Mouse (Mus musculus) heart, embryonic 10.5 days (tissue): ENCODE data around the gene 4931406C07Rik. TPM values are rescaled to one million over a fixed set of nuclear protein-coding genes. Genes with fewer than 3 reads are reported as not detected.

Source experiments
- DNase-seq: peaks from one replicate; pipeline ENCODE4 v3.0.0-alpha.2; 2017; ENCODE audit warnings: low spot score
- H3K27ac ChIP-seq: fragments of 300-500 bp; sonication (generic); 2 replicates; pipeline ENCODE4 v1.5.1; 2016; ENCODE audit warnings: mild to moderate bottlenecking
- H3K27me3 ChIP-seq: fragments of 300-500 bp; sonication (generic); 2 replicates; pipeline ENCODE4 v1.6.1; 2016; ENCODE audit warnings: mild to moderate bottlenecking; ENCODE audit not compliant: poor library complexity, insufficient read depth, severe bottlenecking
- H3K36me3 ChIP-seq: fragments of 300-500 bp; sonication (generic); 2 replicates; pipeline ENCODE4 v1.6.1; 2016; ENCODE audit warnings: mild to moderate bottlenecking, moderate library complexity
- H3K4me1 ChIP-seq: fragments of 300-500 bp; sonication (generic); 2 replicates; pipeline ENCODE4 v1.6.1; 2016; ENCODE audit warnings: mild to moderate bottlenecking
- H3K4me3 ChIP-seq: fragments of 300-500 bp; sonication (generic); 2 replicates; pipeline ENCODE4 v1.5.1; 2016; ENCODE audit warnings: mild to moderate bottlenecking, moderate library complexity
- H3K9me3 ChIP-seq: fragments of 300-500 bp; sonication (generic); 2 replicates; pipeline ENCODE4 v1.6.1; 2016; ENCODE audit warnings: mild to moderate bottlenecking, moderate library complexity
- whole genome bisulfite sequencing: fragments of 180-500 bp; shearing (Covaris S2); methylation state at CpG from one replicate; pipeline ENCODE4 v1.1.7; 2016; 5-methylcytosine and 5-hydroxymethylcytosine counted together
- polyA plus RNA-seq: library from polyadenylated mRNA; unstranded; fragments of >200 nt; fragmentation: Nextera tagmentation; extraction: Ambion mirVana; gene quantifications from 2 replicates; pipeline ENCODE4 v1.2.1, GENCODE M21; 2016

Gene 4931406C07Rik
- polyA plus RNA-seq, 1 experiment from 2014 or later, result 5.9 TPM

DNA sequence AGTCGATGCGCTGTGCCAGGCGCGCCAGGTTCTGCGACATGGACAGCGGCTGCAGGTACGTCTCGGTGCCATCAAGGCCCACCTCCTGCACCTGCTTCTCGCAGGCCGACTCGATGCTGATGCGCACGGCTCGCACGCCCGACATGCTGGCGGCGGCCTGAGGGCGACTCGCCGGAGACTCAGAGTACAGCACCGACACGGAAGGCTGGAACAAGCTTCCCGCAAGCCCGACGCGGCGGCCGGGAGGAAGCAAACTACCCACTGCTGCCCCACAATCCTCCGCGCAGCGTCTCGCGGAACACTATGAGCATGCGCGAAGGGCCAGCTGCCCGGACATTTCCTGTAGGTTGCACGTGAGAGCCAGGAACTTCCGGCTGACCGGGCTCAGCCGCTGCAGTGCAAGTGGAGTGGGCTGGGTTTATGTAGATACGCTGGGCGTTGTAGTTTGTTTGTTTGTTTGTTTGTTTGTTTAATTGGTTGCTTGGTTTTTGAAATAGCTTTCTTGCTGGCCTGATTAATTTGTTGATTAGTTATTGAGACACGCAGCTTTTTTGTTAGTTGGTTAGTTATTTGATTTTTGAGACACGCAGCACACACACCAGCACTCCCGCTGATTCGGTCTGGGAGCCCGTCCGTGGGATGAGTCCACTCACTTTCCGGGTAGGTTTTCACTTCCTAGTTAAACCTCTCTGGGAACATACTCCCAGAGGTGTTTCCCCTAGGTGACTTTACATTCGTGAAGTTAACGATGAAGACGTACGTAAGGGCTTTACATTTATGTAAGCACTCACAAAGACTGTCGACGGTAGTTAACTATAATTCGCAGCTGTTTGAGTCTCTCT, 26.4 kb downstream of the 4931406C07Rik start, which contains the start of gene Med17:
TSS of gene Med17 (minus strand) at position 283 of the 842 bp plus-strand sequence.
- peak; percentile 97 for DNase-seq
- peak within 1 kb of the TSS; percentile 94 for H3K27ac ChIP-seq
- no peaks in the 10 kb centered on the region for H3K27me3 ChIP-seq
- peak within 1 kb of the TSS; percentile 99 for H3K4me3 ChIP-seq
- H3K9me3 ChIP-seq, result no peaks in the 10 kb centered on the region
- WGBS, result 2% methylated on average over 57 of the region's 57 CpGs
- H3K4me1 ChIP-seq, result peaks cover 16% of the 10 kb centered on the region
- H3K36me3 ChIP-seq, result peaks cover 24% of the 10 kb centered on the region

DNA sequence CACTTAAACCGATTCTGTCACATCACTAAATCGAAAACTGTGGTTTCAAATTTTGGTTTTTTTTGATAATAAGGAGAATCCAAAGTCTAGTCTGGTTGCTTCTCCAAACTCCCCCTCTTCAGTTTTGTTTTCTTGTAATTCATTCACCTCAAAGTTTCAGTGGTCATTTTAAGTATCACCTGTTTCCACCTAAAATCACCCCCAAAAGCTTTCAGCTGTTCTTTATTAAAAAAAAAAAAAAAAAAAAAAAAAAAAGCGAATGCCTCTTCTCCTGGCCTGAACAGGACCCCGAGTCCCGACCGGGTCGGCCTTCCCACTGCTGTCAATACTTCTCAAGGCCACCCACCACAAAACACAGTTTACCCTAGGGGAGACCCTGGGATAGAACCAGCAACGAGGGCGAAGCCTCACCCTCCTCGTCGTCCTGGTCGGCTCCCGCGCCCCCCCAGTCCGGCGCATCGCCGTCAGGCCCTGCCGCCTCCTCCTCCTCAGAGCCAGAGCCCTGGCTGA, 27.1 kb downstream of the 4931406C07Rik start:
- peak overlapping the region; percentile 99 for H3K4me3 ChIP-seq
- DNase-seq, result no peak
- H3K27me3 ChIP-seq, result no peaks in the 10 kb centered on the region
- 11% methylated on average over 19 of the region's 19 CpGs for WGBS
- peaks cover 31% of the 10 kb centered on the region for H3K36me3 ChIP-seq
- H3K4me1 ChIP-seq, result peaks cover 16% of the 10 kb centered on the region
- H3K9me3 ChIP-seq, result no peaks in the 10 kb centered on the region
- H3K27ac ChIP-seq, result peak overlapping the region; percentile 94

DNA sequence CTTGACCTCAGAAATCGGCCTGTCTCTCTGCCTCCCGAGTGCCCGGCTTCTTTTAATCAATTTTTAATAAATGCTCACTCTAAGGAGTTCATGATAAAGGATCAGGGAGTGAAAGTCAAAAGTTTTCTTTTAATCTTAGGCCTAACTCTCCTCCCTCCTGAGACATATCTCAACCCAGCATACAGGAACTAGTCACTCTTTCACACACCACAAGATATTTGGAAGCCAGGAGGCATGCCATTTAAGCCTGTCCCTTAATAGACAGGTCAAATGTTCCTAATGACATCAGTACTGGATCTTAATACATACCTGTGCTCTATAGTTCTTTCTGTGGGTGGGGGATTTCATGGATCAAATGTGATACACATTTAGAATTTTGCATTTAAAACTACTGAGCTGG, 27.9 kb downstream of the 4931406C07Rik start:
- 96% methylated on average over 3 of the region's 3 CpGs for WGBS
- Histone ChIP-seq H3K9me3 (no peaks in the 10 kb centered on the region), H3K27ac (no peak overlapping the region), H3K4me3 (no peak overlapping the region), H3K36me3 (peaks cover 40% of the 10 kb centered on the region), H3K27me3 (no peaks in the 10 kb centered on the region), H3K4me1 (peaks cover 16% of the 10 kb centered on the region)
- DNase-seq, result no peak

DNA sequence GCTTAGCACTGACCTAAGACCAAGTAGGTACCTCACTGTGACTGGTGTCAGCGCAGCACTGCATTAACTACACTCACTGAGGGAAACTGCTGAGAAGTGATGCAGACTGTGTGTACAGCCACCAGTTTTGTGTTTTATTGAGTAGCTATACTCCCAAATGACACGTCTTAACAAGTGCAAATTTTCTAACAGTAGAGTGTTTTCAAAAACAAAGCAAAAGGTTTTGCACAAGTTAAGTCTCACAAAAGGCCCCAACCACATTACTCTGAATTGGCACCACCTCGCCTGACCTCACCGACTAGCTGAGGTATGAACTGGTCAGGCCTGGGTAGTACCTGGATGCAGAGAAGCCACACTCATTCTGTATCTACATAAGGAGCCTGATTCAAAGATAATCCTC, 29.4 kb downstream of the 4931406C07Rik start:
- no peaks in the 10 kb centered on the region for H3K9me3 ChIP-seq
- no peak overlapping the region for H3K4me3 ChIP-seq
- H3K4me1 ChIP-seq, result peaks cover 16% of the 10 kb centered on the region
- 90% methylated on average over 4 of the region's 4 CpGs for WGBS
- H3K27me3 ChIP-seq, result no peaks in the 10 kb centered on the region
- peaks cover 55% of the 10 kb centered on the region for H3K36me3 ChIP-seq
- H3K27ac ChIP-seq, result no peak overlapping the region
- no peak for DNase-seq

DNA sequence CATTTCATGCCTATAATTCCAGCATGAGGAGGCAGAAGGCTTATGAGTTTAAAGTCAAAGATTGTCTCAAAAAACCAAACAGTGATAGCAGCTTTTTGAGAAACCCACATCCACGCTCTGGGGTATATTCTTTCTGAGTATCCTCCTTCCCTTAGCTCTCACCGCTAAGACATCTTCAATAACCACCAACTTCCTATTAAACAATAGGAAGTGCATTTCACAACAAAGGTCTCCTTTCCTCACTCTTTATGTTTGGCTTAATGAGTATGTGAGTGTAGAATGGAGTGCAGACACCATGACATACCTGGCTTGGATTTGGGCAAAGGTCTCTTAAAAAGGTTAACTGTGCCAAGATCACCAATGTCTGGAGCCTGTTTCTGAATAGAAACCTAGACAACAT, 32.3 kb downstream of the 4931406C07Rik start:
- Histone ChIP-seq H3K27me3 (no peaks in the 10 kb centered on the region), H3K9me3 (no peaks in the 10 kb centered on the region), H3K36me3 (peaks cover 82% of the 10 kb centered on the region), H3K4me1 (0 out of 2 replicates have a peak, but pooled peaks cover 8% of the 10 kb centered on the region), H3K4me3 (no peak overlapping the region), H3K27ac (no peak overlapping the region)
- 96% methylated on average over 2 of the region's 2 CpGs for WGBS
- no peak for DNase-seq

DNA sequence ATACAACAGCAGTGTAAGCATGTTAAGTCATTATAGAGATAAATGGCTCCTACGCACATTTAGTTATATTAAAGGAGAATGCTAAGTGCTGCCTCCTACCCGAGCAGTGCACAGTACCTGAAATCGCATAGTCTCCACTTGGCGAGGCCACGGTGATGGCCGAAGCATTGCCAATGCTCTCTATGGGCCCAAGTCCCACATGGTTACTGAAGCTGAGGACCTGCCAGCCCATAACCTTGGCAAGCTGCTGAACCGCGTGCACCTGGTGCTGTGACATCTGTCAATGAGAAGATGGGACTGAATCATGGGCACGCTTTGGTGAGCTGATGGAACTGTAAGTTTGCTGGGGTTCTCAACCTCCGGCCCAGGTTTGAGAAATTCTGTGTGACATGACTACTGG, 42.8 kb downstream of the 4931406C07Rik start:
- H3K36me3 ChIP-seq, result peaks cover 84% of the 10 kb centered on the region
- no peaks in the 10 kb centered on the region for H3K4me1 ChIP-seq
- no peak for DNase-seq
- no peaks in the 10 kb centered on the region for H3K9me3 ChIP-seq
- WGBS, result 94% methylated on average over 10 of the region's 10 CpGs
- H3K4me3 ChIP-seq, result no peak overlapping the region
- H3K27ac ChIP-seq, result no peak overlapping the region
- H3K27me3 ChIP-seq, result no peaks in the 10 kb centered on the region

DNA sequence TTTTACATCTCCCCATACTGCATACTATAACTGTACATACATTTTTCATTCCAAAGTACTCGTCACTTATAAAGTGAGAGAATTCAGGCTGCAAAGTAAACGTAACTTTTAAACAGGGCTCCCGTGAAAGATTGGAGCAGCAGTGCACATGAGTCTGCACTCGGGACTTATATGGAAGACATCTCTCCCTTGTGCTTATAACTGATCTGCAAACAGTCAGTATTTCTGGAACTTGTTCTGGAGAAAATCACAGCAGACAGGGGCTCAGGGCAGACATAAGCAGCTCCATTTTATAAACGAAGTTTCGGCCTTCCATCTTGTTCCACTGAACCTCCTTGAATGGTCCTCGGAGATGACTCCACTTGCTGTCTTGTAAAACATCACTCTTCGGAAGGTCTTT, 44.3 kb downstream of the 4931406C07Rik start:
- H3K27me3 ChIP-seq, result no peaks in the 10 kb centered on the region
- H3K36me3 ChIP-seq, result peaks cover 69% of the 10 kb centered on the region
- H3K4me1 ChIP-seq, result no peaks in the 10 kb centered on the region
- DNase-seq, result no peak
- no peak overlapping the region for H3K4me3 ChIP-seq
- 93% methylated on average over 8 of the region's 8 CpGs for WGBS
- no peak overlapping the region for H3K27ac ChIP-seq
- no peaks in the 10 kb centered on the region for H3K9me3 ChIP-seq

DNA sequence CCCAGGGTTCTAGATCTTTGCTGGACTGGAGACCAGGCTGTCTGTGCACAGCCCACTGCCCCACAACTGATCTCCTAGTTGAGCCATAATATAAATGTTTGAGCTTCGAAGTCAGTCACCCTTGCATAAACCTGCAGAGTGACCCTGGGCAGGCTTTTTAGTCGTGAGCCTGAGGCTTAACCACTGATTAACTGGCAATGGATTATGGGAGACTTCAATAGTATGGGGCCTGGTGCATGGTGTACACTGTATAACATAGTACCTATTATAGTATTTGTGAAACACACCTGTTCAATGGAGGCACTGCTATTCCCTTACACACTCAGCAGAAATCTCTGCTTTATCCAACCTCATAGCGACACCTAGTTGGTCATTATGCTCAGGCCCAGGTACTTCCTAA, 50.0 kb downstream of the 4931406C07Rik start:
- WGBS, result 73% methylated on average over 3 of the region's 3 CpGs

DNA sequence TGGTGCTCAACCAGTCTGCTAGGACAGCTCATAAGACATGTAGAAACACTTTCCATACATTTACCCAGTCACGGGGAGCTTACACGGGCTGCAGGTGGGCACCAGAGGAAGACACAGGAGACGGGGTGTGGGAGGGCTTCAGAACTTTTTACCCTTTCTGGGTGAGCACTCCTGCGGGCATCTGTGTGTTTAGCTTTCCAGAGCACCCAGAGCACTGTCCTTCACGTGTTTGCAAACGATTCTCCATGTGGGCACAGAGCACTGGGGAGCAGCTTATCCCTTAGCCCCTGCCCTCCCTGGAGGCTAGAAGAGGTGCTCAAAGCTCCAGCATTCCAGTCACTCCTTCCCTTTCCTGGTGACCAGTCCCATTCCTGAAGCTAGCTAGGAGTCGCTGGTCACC, 51.7 kb downstream of the 4931406C07Rik start:
- Histone ChIP-seq H3K4me3 (no peak overlapping the region), H3K9me3 (no peaks in the 10 kb centered on the region), H3K4me1 (0 out of 2 replicates have a peak, but pooled peaks cover 4% of the 10 kb centered on the region), H3K27ac (no peak overlapping the region), H3K27me3 (no peaks in the 10 kb centered on the region), H3K36me3 (no peaks in the 10 kb centered on the region)
- no peak for DNase-seq
- 79% methylated on average over 7 of the region's 7 CpGs for WGBS

More for the DNA sequence above, 50.0 kb downstream of the 4931406C07Rik start:
- no peak for DNase-seq
- Histone ChIP-seq H3K27me3 (no peaks in the 10 kb centered on the region), H3K36me3 (peaks cover 14% of the 10 kb centered on the region), H3K27ac (no peak overlapping the region), H3K4me3 (no peak overlapping the region), H3K4me1 (no peaks in the 10 kb centered on the region), H3K9me3 (no peaks in the 10 kb centered on the region)

DNA sequence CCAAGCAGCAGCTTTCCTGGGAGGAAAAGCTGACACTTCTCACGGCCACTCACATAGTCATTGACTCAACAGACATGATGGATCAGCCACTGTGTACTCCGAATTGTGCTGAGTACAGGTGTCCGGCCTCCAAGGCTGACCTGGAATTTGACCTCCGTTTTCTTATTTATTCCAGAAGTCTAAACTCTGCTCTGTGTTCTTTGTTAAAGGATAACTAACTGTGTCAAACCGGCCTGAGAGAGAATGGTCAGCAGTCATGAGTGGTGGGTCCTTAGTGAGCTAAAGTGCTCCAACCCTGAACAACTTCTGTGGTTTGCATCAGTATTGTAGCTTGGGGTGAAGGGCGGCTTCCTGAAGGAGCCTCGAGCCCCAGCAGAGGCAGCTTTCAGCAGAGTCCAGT, 54.1 kb downstream of the 4931406C07Rik start:
- Histone ChIP-seq H3K9me3 (no peaks in the 10 kb centered on the region), H3K27me3 (no peaks in the 10 kb centered on the region), H3K4me1 (0 out of 2 replicates have a peak, but pooled peaks cover 4% of the 10 kb centered on the region), H3K36me3 (no peaks in the 10 kb centered on the region), H3K4me3 (no peak overlapping the region), H3K27ac (no peak overlapping the region)
- DNase-seq, result no peak
- 78% methylated on average over 7 of the region's 7 CpGs for WGBS

DNA sequence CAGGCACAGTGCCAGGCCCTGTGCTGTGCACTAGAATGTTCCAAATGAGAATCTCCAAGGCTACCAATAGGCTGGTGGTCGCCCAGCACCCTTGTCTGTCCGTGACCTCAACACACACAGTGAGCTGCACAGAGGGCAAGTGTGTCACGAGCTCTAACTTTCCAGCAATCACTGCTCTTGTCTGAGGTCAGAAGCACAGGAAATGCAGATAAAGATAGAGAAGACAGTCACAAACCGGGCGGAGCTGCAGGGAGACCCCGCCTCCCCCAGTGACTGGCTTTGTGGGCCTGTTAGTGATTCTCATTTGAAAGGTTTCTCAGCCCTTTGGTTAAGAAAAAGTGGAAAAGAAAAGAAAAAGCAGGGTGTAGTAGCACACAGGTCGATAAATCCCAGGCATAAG, 55.9 kb downstream of the 4931406C07Rik start:
- WGBS, result 64% methylated on average over 7 of the region's 7 CpGs
- H3K9me3 ChIP-seq, result no peaks in the 10 kb centered on the region
- no peaks in the 10 kb centered on the region for H3K36me3 ChIP-seq
- no peak overlapping the region for H3K27ac ChIP-seq
- H3K4me3 ChIP-seq, result no peak overlapping the region
- H3K4me1 ChIP-seq, result 0 out of 2 replicates have a peak, but pooled peaks cover 4% of the 10 kb centered on the region
- no peak for DNase-seq
- H3K27me3 ChIP-seq, result no peaks in the 10 kb centered on the region

DNA sequence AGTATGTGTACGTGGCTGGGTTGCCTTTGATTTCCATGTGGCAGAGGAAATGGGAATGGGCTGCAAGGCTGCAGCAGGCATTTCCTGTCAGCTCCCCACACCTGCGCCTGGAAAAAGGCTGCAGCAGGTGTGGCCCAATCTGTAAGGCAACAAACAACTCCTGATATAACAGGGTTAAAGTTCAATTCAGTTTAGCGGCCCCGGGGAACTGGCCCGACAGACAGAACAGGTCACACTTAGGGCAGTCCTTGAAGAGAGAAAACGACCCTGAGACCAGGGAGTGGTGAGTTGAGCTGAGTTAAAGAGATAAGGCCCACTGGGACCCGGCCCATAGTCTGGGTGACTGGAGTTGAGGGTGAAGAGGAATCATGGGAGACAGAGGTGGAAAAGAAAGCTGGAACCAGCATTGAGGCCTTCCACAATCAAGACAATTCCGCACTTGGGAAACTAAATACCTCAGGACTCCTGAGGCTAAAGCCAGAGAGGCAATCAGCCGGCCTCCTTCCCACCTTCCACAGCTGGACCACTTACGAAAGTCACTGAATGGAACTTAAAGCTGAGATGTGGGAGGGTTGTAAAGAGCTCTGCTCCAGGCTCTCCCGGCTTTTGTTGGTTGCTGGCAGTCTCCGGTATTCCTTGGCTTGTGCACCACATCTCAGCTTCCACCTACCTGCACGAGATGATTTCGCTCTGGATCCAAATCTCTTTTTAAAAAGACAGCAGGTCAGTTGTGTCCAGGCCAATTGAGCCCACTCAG, 60.8 kb downstream of the 4931406C07Rik start:
- no peaks in the 10 kb centered on the region for H3K36me3 ChIP-seq
- 61% methylated on average over 14 of the region's 14 CpGs for WGBS
- H3K27ac ChIP-seq, result no peak overlapping the region
- DNase-seq, result peak; percentile 13
- H3K4me3 ChIP-seq, result no peak overlapping the region
- 0 out of 2 replicates have a peak, but pooled peaks cover 3% of the 10 kb centered on the region for H3K27me3 ChIP-seq
- H3K9me3 ChIP-seq, result no peaks in the 10 kb centered on the region
- H3K4me1 ChIP-seq, result 0 out of 2 replicates have a peak, but pooled peaks cover 3% of the 10 kb centered on the region

DNA sequence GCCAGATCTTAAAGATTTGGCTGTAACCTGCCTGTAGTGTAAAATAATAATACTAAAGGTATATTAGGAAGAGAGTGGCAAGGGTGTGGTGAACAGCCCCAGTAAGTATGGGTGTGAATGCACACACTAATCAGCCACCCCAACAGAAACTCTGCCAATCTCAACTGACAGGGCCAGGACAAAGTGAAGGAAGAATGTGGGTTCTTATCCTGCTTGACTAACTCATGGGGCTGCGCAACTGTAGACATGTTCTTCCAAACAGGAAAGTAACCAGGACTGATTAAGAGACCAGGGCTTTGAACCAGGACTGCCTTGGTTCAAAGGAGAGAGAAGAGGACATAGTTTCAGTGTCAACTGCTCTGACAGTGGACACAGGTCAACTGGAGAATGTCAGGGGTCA, 64.1 kb downstream of the 4931406C07Rik start:
- no peak overlapping the region for H3K4me3 ChIP-seq
- DNase-seq, result no peak
- no peaks in the 10 kb centered on the region for H3K9me3 ChIP-seq
- 0 out of 2 replicates have a peak, but pooled peaks cover 16% of the 10 kb centered on the region for H3K27me3 ChIP-seq
- H3K4me1 ChIP-seq, result peaks cover 20% of the 10 kb centered on the region
- no peak overlapping the region for H3K27ac ChIP-seq
- H3K36me3 ChIP-seq, result no peaks in the 10 kb centered on the region
- WGBS, result 75% methylated on average over 1 of the region's 1 CpGs
